1 mouse cellular context compared by ENCODE assay signal in the genomic region with DNA sequence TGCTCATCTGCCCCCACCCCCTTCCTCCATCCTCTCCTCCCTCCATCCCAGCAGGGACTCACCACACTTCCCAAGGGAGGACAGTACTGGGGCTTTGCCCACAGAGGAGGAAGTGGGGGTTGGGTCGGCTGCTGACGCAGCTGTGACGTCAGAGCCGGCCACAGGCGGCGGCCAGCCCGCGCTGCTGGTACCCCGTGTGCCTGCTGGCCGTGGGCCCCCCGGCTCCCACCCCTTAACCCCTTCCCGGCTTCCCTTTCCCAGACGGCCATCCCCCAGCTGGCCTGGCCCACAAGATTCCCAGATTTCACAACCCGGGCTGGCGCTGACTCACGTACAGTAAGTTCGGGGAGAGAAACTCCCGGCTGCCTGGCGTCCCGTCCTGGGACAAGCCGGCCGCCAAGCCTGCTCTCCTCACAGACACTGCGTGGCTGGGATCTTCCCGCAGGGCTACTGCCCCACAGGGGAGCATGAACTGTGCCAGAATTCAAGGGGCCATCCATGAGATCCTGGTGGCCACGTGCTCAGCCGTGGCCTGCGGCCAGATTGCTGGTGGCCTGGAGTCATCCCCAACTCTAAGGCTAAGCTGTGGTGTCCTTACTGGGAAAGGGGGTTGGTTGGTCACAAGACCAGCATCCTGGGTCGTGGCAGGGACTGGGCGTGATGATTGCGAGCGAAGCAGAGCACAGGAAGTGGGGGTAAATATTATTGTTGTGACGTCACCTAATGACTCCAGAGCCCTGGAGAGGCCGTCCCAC.
A peak's percentile ranks its signal among the peaks of the same experiment; 100 is the strongest.
TF ChIP-seq lines count a peak whose summit lies in the region.

No protein-coding gene starts in this region.

TF ChIP-seq in MEL, 35 proteins besides CTCF, POLR2A, EP300 and RAD21 (continued from another document):
- TF ChIP-seq GATA1 (IDR thresholded peaks at IDR 0.05; ENCODE audit: low read depth, low read length) (0 out of 2 replicates have a peak, but pooled peaks have one; percentile 35), MXI1 (IDR thresholded peaks at IDR 0.05; ENCODE audit: low read depth, low read length) (peak; percentile 76; the same call in 1 of the 2 replicates)
